Comparison of ENCODE assay signal across 14 mouse cellular contexts in genomic region chr17:4209650-4210049, GRCm38 (mm10).
DNase-seq lines count a peak whose midpoint lies in the region.
"Had no signal": no experiment of that assay in that cellular context is flagged by ENCODE, and none has a peak within 500 bp of the region (broad histone marks: within the 10 kb centered on the region; RNA-seq: fewer than 3 reads in every experiment).

No protein-coding gene starts in this region.

- peak; percentile 17 for DNase-seq in gastrocnemius, postnatal 25 days
- no peak for DNase-seq in gastrocnemius, postnatal 10 days
- DNase-seq in kidney, postnatal 10 days, result peak; percentile 70
- no peak for DNase-seq in kidney, adult 11 months
- DNase-seq in lung, postnatal 14 days, result peak; percentile 8
- no peak for DNase-seq in lung, postnatal 25 days (ENCODE audit: low spot score)
- DNase-seq in right cerebral cortex, postnatal 25 days, result no peak
- DNase-seq: adrenal gland, adult 2 months; adrenal gland, postnatal 36 days; B cell, adult 2 months; cerebellum, adult 18-20 months; layer of hippocampus, postnatal 36 days; liver; thymus, postnatal 4 days had no signal

Comparison
In these comparisons a context has a peak if more than half of its experiments do, and no peak if none do; other contexts are left out.
1. DNase-seq: peak in gastrocnemius, postnatal 25 days (single experiment), kidney, postnatal 10 days (single experiment) and lung, postnatal 14 days (single experiment); none in gastrocnemius, postnatal 10 days (single experiment), kidney, adult 11 months (single experiment), lung, postnatal 25 days (single experiment) and right cerebral cortex, postnatal 25 days (single experiment).